Mouse (Mus musculus) adrenal gland, postnatal 36 days (tissue): ENCODE data around the gene Gm3373. TPM values are rescaled to one million over a fixed set of nuclear protein-coding genes. Genes with fewer than 3 reads are reported as not detected.
"Not testable (repeated sequence)": the region's sequence is repeated elsewhere in the genome, so short reads cannot be mapped to it uniquely, and the experiment has no call there.

Source experiments
- DNase-seq, 2 experiments: peaks; one replicate each; pipeline ENCODE4 v3.0.0; 2021; ENCODE audit warnings: mixed read lengths in 1 of 2
- long read RNA-seq, 2 experiments: library from polyadenylated mRNA; stranded (forward); transcript quantifications; one replicate each; pipeline ENCODE4 v2.0.0; 2021; ENCODE audit warnings: borderline sequencing depth in 2 of 2
- total RNA-seq, 2 experiments: library from RNA; stranded (reverse); gene quantifications; 2 replicates each; pipeline ENCODE4 v1.2.3; 2021

Gene Gm3373
- under 1 TPM in 1 of 2 experiments, not detected in 1; 0.30 TPM for total RNA-seq
- long read RNA-seq, experiment 1: 0 reads
- long read RNA-seq, experiment 2: 0 reads

DNA sequence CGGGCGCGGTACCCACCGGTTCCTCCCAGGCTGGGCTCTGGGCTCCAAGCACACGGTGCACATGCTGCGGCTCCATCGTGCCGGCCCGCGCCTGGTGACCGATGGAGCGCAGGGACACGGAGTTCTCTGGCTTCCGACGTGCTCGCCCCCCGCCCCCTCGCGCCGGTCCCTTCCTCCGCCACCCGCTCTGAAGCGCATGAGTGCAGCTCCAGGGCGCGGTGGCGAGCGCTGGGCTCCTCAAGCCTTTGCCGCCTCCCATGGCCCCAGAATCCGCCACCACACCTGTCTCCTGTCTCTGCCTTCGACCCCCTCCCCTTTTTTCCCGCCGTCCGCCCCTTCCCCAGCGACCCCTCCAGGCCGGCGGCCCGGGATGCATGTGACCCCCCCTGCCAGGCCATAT, at the start of gene Gm3373:
Gm3373 (minus strand) TSS at position 101 of the 400 bp plus-strand sequence.
- not testable (repeated sequence) for DNase-seq

DNA sequence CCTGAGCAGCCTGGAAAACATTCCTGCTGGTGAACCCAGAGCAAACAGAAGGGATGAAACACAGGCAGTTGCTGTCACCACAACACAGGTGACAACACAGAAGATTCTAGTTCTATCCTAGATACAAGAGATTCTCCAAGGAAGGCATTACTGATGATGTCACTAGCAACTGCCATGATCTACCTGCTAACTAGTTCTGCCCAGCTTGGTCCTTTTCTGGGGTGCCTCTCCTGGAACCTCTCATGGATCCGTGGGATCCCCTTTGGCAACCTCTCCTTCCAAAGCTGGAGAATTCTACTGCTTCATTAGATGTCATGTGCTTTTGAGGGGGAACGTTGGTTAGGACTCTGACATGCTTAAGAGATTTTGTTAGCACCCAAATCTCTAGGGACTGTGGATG, 54.0 kb downstream of the Gm3373 start, which contains the start of gene Gm9603:
Gm9603 (minus strand) TSS at position 101 of the 400 bp plus-strand sequence.
- not testable (repeated sequence) for DNase-seq

Other genes with a start within 250 kb of the Gm3373 start
- gene Gm3488, start 239.9 kb downstream of the Gm3373 start, total RNA-seq: under 1 TPM in 1 of 2 experiments, not detected in 1; 0.33 TPM
- gene Gm3532, start 203.1 kb downstream of the Gm3373 start, total RNA-seq: not detected
- gene Gm8265, start 108.5 kb downstream of the Gm3373 start, total RNA-seq: not detected
- not detected for gene Gm9603, start 54.1 kb downstream of the Gm3373 start, total RNA-seq
- gene Gm3383, start 66.4 kb upstream of the Gm3373 start, total RNA-seq: under 1 TPM; 0.43 to 0.46 TPM
- not detected for gene Gm3424, start 88.8 kb upstream of the Gm3373 start, total RNA-seq
- gene Gm8237, start 138.8 kb upstream of the Gm3373 start, total RNA-seq: under 1 TPM in 1 of 2 experiments, not detected in 1; 0.20 TPM
- under 1 TPM in 1 of 2 experiments, not detected in 1; 0.20 TPM for gene Gm3248, start 220.2 kb upstream of the Gm3373 start, total RNA-seq
- gene Gm3453, start 237.6 kb upstream of the Gm3373 start, total RNA-seq: not detected